Mouse (Mus musculus): ENCODE measurements around the gene Mrtfb.
A peak's percentile ranks its signal among the peaks of the same experiment; 100 is the strongest.

Mrtfb gene

GRCm38 (mm10) chr16:13437037-13437769 is 180.9 kb downstream of the Mrtfb start:
- peak; percentile 88 for DNase-seq (ENCODE audit: low read depth, low spot score)

- DNase-seq (ENCODE audit: low read depth, low spot score), result no peak
Observed at GRCm38 (mm10) chr16:13437770-13438372, 181.6 kb downstream of the Mrtfb start.

GRCm38 (mm10) chr16:13440468-13440867 is 184.2 kb downstream of the Mrtfb start:
- no peak for DNase-seq (ENCODE audit: low read depth, low spot score)

- no peak for DNase-seq (ENCODE audit: low read depth, low spot score)
Observed at GRCm38 (mm10) chr16:13443764-13444163, 187.5 kb downstream of the Mrtfb start.

GRCm38 (mm10) chr16:13445461-13445860 is 189.2 kb downstream of the Mrtfb start:
- no peak for DNase-seq (ENCODE audit: low read depth, low spot score)

GRCm38 (mm10) chr16:13446488-13446887 is 190.2 kb downstream of the Mrtfb start:
- no peak for DNase-seq (ENCODE audit: low read depth, low spot score)

GRCm38 (mm10) chr16:13446971-13447283 is 190.6 kb downstream of the Mrtfb start:
- DNase-seq (ENCODE audit: low read depth, low spot score), result no peak

GRCm38 (mm10) chr16:13447284-13448050 is 191.2 kb downstream of the Mrtfb start:
- DNase-seq (ENCODE audit: low read depth, low spot score), result no peak

- DNase-seq (ENCODE audit: low read depth, low spot score), result no peak
Observed at GRCm38 (mm10) chr16:13448051-13448705, 191.9 kb downstream of the Mrtfb start.

- no peak for DNase-seq (ENCODE audit: low read depth, low spot score)
Observed at GRCm38 (mm10) chr16:13448706-13449090, 192.4 kb downstream of the Mrtfb start.

GRCm38 (mm10) chr16:13449491-13449890 is 193.2 kb downstream of the Mrtfb start:
- no peak for DNase-seq (ENCODE audit: low read depth, low spot score)

GRCm38 (mm10) chr16:13450831-13451230 is 194.6 kb downstream of the Mrtfb start:
- DNase-seq (ENCODE audit: low read depth, low spot score), result no peak

- DNase-seq (ENCODE audit: low read depth, low spot score), result no peak
Observed at GRCm38 (mm10) chr16:13451991-13452390, 195.7 kb downstream of the Mrtfb start.

- DNase-seq (ENCODE audit: low read depth, low spot score), result no peak
Observed at GRCm38 (mm10) chr16:13452661-13453060, 196.4 kb downstream of the Mrtfb start.

- no peak for DNase-seq (ENCODE audit: low read depth, low spot score)
Observed at GRCm38 (mm10) chr16:13454026-13454600, 197.8 kb downstream of the Mrtfb start.

- DNase-seq (ENCODE audit: low read depth, low spot score), result no peak
Observed at GRCm38 (mm10) chr16:13455560-13455959, 199.3 kb downstream of the Mrtfb start.

- DNase-seq (ENCODE audit: low read depth, low spot score), result no peak
Observed at GRCm38 (mm10) chr16:13458556-13458955, 202.3 kb downstream of the Mrtfb start.

- DNase-seq (ENCODE audit: low read depth, low spot score), result no peak
Observed at GRCm38 (mm10) chr16:13460071-13460470, 203.8 kb downstream of the Mrtfb start.

GRCm38 (mm10) chr16:13460777-13461408 is 204.6 kb downstream of the Mrtfb start:
- no peak for DNase-seq (ENCODE audit: low read depth, low spot score)

GRCm38 (mm10) chr16:13464662-13465061 is 208.4 kb downstream of the Mrtfb start:
- no peak for DNase-seq (ENCODE audit: low read depth, low spot score)

All from brain, embryonic 18.5 days (tissue).